Comparison of ENCODE assay signal across 8 mouse cellular contexts in the genomic region with DNA sequence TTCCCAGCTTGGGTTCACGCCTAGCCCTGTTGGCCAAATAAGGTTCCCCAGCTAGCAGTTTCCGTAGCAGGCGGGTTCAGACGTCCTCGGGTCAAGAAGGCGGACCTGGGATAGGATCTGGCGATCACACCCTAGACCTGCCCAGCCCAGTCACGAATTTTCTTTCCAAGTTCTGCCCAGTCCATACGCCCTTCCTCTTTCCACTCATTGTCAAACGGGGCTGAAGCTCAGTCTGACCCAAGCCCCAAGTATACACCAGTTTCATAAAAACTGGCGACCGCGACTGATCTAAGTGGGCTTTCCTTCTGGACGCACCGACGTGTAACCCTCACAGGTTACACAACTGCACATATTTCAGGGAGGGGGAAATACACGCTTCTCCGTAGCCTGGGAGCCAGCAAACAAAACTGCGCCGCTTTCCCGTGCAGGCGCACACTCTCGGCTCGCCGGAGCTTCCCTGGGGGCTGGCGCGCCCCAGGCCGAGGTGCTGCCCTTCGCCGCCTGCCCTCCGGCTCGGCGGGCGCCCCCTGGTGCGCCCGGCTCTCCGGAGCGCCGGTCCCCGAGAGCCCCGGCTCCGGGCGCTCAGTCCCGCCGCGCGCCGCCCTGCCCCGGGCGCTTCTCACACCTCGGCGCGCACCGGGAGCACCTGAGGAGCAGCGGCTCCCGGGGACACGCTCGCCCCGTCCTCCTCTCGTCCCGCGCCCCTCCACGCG. TPM values are rescaled to one million over a fixed set of nuclear protein-coding genes. Genes with fewer than 3 reads are reported as not detected.
DNase-seq lines count a peak whose midpoint lies in the region; ATAC-seq and TF ChIP-seq lines count a peak whose summit lies in the region.

No protein-coding gene starts in this region.

- peak overlapping the region; percentile 97 for H3K4me3 ChIP-seq in intestine, postnatal 0 days (ENCODE audit: low read depth, low read length)
- H3K4me3 ChIP-seq in limb, embryonic 15.5 days: peak overlapping the region; percentile 84
- peak overlapping the region; percentile 83 for H3K4me3 ChIP-seq in midbrain, embryonic 16.5 days (ENCODE audit: low read depth, low read length)

- H3K4me1 ChIP-seq in intestine, postnatal 0 days (replicated peaks; ENCODE audit: control insufficient read depth, insufficient read depth, low read length): no peaks in the 10 kb centered on the region
- peaks cover 9% of the 10 kb centered on the region; the same call in 1 of the 2 replicates for H3K4me1 ChIP-seq in limb, embryonic 15.5 days
- peaks cover 8% of the 10 kb centered on the region for H3K4me1 ChIP-seq in midbrain, embryonic 16.5 days (ENCODE audit: control insufficient read depth, insufficient read depth, low read length)

- 0 out of 2 replicates have a peak, but pooled peaks have one; percentile 12 for ATAC-seq in cerebellum, adult (ENCODE audit: insufficient number of reproducible peaks, low FRiP score, low TSS enrichment)
- ATAC-seq in granulocyte monocyte progenitor cell, adult 5-6 weeks (replicated peaks; ENCODE audit: poor library complexity, severe bottlenecking): peak; percentile 58
- ATAC-seq in intestine, postnatal 0 days: peak; percentile 75
- peak; percentile 69 for ATAC-seq in limb, embryonic 15.5 days (ENCODE audit: insufficient number of reproducible peaks, low FRiP score, low TSS enrichment, low read depth)
- peak; percentile 90 for ATAC-seq in midbrain, embryonic 16.5 days

- no peak for DNase-seq in cerebellum, adult 11-12 months
- peak; percentile 31 for DNase-seq in embryo, embryonic 11.5 days (ENCODE audit: low read depth, low spot score)
- DNase-seq in spleen, postnatal 14 days (ENCODE audit: low spot score in 2 of 2): peak; percentile 8 to 42

- H3K4me2 ChIP-seq in intestine, postnatal 0 days (replicated peaks; ENCODE audit: low read depth): peak overlapping the region; percentile 75
- H3K4me2 ChIP-seq in limb, embryonic 15.5 days: peak overlapping the region; percentile 82
- H3K4me2 ChIP-seq in midbrain, embryonic 16.5 days (ENCODE audit: low read length): peak overlapping the region; percentile 86

- WGBS in intestine, postnatal 0 days: under 1% methylated on average over 57 of the region's 64 CpGs
- under 1% methylated on average over 57 of the region's 64 CpGs for WGBS in limb, embryonic 15.5 days
- WGBS in midbrain, embryonic 16.5 days: under 1% methylated on average over 62 of the region's 64 CpGs

- no peaks in the 10 kb centered on the region for H3K36me3 ChIP-seq in intestine, postnatal 0 days (ENCODE audit: control insufficient read depth, insufficient read depth)
- 0 out of 2 replicates have a peak, but pooled peaks cover 3% of the 10 kb centered on the region for H3K36me3 ChIP-seq in limb, embryonic 15.5 days
- no peaks in the 10 kb centered on the region for H3K36me3 ChIP-seq in midbrain, embryonic 16.5 days (ENCODE audit: control insufficient read depth, insufficient read depth, low read length)

- H3K9me3 ChIP-seq in intestine, postnatal 0 days (ENCODE audit: control insufficient read depth): no peaks in the 10 kb centered on the region
- H3K9me3 ChIP-seq in limb, embryonic 15.5 days: no peaks in the 10 kb centered on the region
- no peaks in the 10 kb centered on the region for H3K9me3 ChIP-seq in midbrain, embryonic 16.5 days (replicated peaks; ENCODE audit: control insufficient read depth, low read length, poor library complexity, severe bottlenecking)

- peak overlapping the region; percentile 92 for H3K9ac ChIP-seq in intestine, postnatal 0 days (ENCODE audit: low read depth, low read length)
- H3K9ac ChIP-seq in limb, embryonic 15.5 days: peak overlapping the region; percentile 64
- peak overlapping the region; percentile 72 for H3K9ac ChIP-seq in midbrain, embryonic 16.5 days (ENCODE audit: low read depth, low read length)

- H3K27me3 ChIP-seq in intestine, postnatal 0 days (replicated peaks; ENCODE audit: control insufficient read depth, insufficient read depth, low read length): no peaks in the 10 kb centered on the region
- peaks cover 3% of the 10 kb centered on the region; the same call in 1 of the 2 replicates for H3K27me3 ChIP-seq in limb, embryonic 15.5 days
- H3K27me3 ChIP-seq in midbrain, embryonic 16.5 days (ENCODE audit: control insufficient read depth, insufficient read depth, low read depth, low read length): no peaks in the 10 kb centered on the region

- TF ChIP-seq CTCF in intestine, postnatal 0 days (IDR thresholded peaks at IDR 0.05; ENCODE audit: low read depth): peak; percentile 29; the same call in 1 of the 2 replicates

- peak overlapping the region; percentile 97 for H3K27ac ChIP-seq in intestine, postnatal 0 days (ENCODE audit: low read depth, low read length)
- peak overlapping the region; percentile 79 for H3K27ac ChIP-seq in limb, embryonic 15.5 days
- H3K27ac ChIP-seq in midbrain, embryonic 16.5 days (ENCODE audit: low read length): peak overlapping the region; percentile 46

RNA-seq across cellular contexts. Expression of a gene that starts 0.5 kb away (rescaled TPM):
- 17.5 and 25.7 TPM in 2 replicates for total RNA-seq in granulocyte monocyte progenitor cell, adult 5-6 weeks (2014; fragmentation: Nextera tagmentation)
- 16.7 and 17.6 TPM in 2 replicates for total RNA-seq in granulocyte monocyte progenitor cell, adult 5-6 weeks (2017)
- polyA plus RNA-seq in intestine, postnatal 0 days (2015; fragmentation: Nextera tagmentation; extraction: Ambion mirVana): 24.5 and 27.5 TPM in 2 replicates
- 45.8 and 78.2 TPM in 2 replicates for polyA plus RNA-seq in limb, embryonic 15.5 days (2015; fragmentation: Nextera tagmentation; extraction: Ambion mirVana)
- 14.9 and 15.6 TPM in 2 replicates for polyA plus RNA-seq in midbrain, embryonic 16.5 days (2015; fragmentation: Nextera tagmentation; extraction: Ambion mirVana)

Comparison
In these comparisons a context has a peak if more than half of its experiments do, and no peak if none do; other contexts are left out.
1. ATAC-seq: peak in every context shown above with its lines; median percentile 90 in midbrain, embryonic 16.5 days; 75 in intestine, postnatal 0 days; 69 in limb, embryonic 15.5 days; 58 in granulocyte monocyte progenitor cell, adult 5-6 weeks; 12 in cerebellum, adult.
2. H3K27ac ChIP-seq: peak in every context shown above with its lines; median percentile 97 in intestine, postnatal 0 days; 79 in limb, embryonic 15.5 days; 46 in midbrain, embryonic 16.5 days.